Mouse (Mus musculus) cortical plate, adult 2 months (tissue): Measurements from ENCODE around the gene Dppa5a. TPM values are rescaled to one million over a fixed set of nuclear protein-coding genes. Genes with fewer than 3 reads are reported as not detected.

Experiments
- H3K27ac ChIP-seq: fragments of 200-500 bp; 2 replicates; pipeline ENCODE4 v1.5.1; 2012; ENCODE audit warnings: low read length, control low read depth, inconsistent platforms; ENCODE audit not compliant: insufficient read depth
- H3K4me1 ChIP-seq: fragments of 200-500 bp; 2 replicates; pipeline ENCODE4 v1.6.1; 2011; ENCODE audit warnings: low read length; ENCODE audit not compliant: control insufficient read depth, insufficient read depth
- H3K4me3 ChIP-seq: fragments of 200-500 bp; 2 replicates; pipeline ENCODE4 v1.5.1; 2011; ENCODE audit warnings: mild to moderate bottlenecking, low read length, control low read depth; ENCODE audit not compliant: insufficient read depth
- CTCF ChIP-seq: fragments of 200-500 bp; IDR thresholded peaks from 2 replicates; pipeline ENCODE4 v1.5.1; 2011; ENCODE audit warnings: mild to moderate bottlenecking, control low read depth, low read length; ENCODE audit not compliant: insufficient read depth; ENCODE audit errors: extremely low read depth
- POLR2A ChIP-seq: fragments of 200-500 bp; IDR thresholded peaks from 2 replicates; pipeline ENCODE4 v1.6.1; 2011; ENCODE audit warnings: mild to moderate bottlenecking, low read length, control low read depth; ENCODE audit not compliant: insufficient read depth; ENCODE audit errors: extremely low read depth
- polyA plus RNA-seq: library from polyadenylated mRNA; depleted of rRNA; stranded (reverse); fragments of >200 nt; gene quantifications from 2 replicates; pipeline ENCODE4 v1.2.3, GENCODE M21; 2012

The Dppa5a gene
- polyA plus RNA-seq, 1 experiment, result not detected

GRCm38 (mm10) chr9:78368671-78369293, 805 bp upstream of the Dppa5a start:
- no peak overlapping the region for H3K4me3 ChIP-seq
- TF ChIP-seq CTCF (no peak), POLR2A (no peak)
- H3K4me1 ChIP-seq, result no peaks in the 10 kb centered on the region
- H3K27ac ChIP-seq, result no peak overlapping the region

DNA sequence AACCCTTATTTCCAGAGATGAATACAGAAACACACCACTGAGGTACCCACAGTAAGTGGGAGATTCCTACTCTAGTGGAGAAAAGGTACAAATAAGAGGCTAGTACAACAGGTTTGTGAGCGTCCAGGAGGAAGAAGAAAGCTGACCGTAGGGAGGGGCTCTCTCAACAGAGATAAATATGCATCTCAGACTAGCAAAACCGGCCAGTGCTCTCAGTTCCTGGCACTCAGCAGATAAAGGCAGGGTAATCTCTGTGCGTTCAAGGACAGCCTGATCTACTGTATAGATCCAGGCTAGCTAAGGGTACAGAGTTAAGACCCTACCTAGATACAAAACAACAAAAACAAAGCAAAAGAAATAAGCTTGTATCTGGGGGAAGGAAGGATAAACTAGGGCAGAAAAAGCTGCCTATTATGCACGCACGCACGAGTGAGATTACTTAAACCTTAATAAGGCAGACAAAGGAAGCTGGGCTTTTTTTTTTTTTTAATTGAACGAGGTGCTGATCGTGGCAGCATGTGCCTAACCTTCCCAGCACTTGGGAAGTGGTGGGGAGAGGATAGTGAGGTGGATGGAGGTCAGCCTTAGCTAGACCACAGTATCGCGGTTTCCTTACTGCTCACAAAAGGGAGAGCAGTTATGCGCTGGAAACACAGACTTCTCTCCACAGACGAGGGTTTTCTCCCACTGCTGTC, 2.0 kb downstream of the Dppa5a start:
- Histone ChIP-seq H3K4me1 (no peaks in the 10 kb centered on the region), H3K4me3 (no peak overlapping the region), H3K27ac (no peak overlapping the region)
- no peak for TF ChIP-seq POLR2A
- no peak for TF ChIP-seq CTCF

DNA sequence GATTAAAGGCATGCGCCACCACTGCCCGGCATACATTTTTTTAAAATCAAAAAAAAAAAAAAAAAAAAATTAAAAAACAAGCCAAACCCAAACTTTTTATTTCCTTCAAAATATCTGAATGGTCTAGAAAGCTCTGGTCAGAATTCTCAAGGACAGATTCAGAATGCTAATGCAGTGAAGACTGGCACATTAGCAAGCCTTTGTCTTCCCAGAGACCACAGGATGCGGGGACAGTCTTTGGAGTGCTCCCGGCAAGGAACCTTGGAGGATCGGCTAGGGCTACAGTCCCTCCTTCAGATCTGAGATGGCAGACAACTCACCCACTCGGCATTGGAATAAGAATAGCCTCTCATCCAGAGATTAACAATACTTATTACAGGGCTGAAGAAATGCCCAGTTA, 3.3 kb downstream of the Dppa5a start:
- H3K4me1 ChIP-seq, result no peaks in the 10 kb centered on the region
- no peak overlapping the region for H3K4me3 ChIP-seq
- TF ChIP-seq CTCF (no peak), POLR2A (no peak)
- H3K27ac ChIP-seq, result no peak overlapping the region

DNA sequence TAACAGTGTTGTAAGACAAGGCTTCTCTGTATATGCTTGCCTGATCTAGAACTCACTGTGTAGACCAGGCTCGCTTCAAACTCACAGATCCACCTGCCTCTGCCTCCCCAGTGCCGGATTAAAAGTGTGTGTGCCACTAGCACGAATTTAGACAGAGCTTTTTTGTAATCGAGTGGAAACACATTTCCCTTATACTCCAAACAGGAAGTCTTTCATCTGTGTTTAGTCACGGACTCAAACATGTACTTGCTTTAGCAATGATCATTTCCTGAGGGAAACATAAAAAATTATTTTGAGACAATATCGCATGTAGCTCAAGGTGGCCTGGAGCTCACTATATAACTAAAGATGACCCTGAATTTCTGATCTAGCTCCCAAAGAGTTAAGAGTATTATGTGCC, 4.6 kb downstream of the Dppa5a start:
- Histone ChIP-seq H3K4me1 (no peaks in the 10 kb centered on the region), H3K27ac (no peak overlapping the region), H3K4me3 (no peak overlapping the region)
- no peak for TF ChIP-seq CTCF
- TF ChIP-seq POLR2A, result no peak

- Histone ChIP-seq H3K4me1 (no peaks in the 10 kb centered on the region), H3K4me3 (no peak overlapping the region), H3K27ac (no peak overlapping the region)
- no peak for TF ChIP-seq CTCF
- no peak for TF ChIP-seq POLR2A
Observed at GRCm38 (mm10) chr9:78360484-78360872, 7.5 kb downstream of the Dppa5a start.

DNA sequence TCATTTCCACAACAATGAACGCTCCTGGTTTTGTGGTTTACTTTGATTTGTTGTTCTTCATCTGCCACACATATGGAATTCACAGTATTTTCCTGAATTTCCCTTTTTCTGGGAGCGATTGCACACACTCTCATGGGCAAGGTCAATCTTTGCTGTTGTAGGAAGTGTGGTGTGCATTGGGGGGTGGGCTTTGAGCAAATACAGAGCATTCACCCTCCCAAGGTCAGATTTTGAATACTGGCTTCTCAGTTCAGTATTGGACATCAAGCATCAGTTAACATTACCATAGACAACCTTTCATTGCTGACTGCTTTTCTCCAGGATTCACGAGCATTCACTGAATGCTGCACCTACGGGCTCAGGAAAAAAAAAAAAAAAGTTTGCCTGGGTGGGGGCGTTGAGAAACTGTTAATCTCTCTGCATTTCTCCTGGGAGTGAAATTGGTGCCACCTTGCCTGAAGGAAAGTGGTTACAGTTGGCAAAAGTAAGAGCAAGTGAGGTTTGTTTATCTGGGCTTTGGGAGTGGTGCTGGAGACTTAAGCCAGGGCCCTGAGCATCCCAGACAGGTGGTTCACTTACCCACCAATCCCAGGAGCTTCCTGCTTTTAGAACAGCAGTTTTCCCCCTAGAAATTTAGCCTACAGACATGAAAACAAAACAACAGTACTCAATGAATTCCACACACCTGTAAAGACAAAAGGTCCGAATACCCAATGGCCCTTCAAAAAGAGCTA, 8.1 kb downstream of the Dppa5a start:
- Histone ChIP-seq H3K4me1 (no peaks in the 10 kb centered on the region), H3K27ac (no peak overlapping the region), H3K4me3 (no peak overlapping the region)
- TF ChIP-seq POLR2A, result no peak
- TF ChIP-seq CTCF, result no peak

- Histone ChIP-seq H3K27ac (no peak overlapping the region), H3K4me3 (no peak overlapping the region), H3K4me1 (no peaks in the 10 kb centered on the region)
- TF ChIP-seq POLR2A (no peak), CTCF (peak; percentile 71)
Observed at GRCm38 (mm10) chr9:78358053-78358452, 9.9 kb downstream of the Dppa5a start.

GRCm38 (mm10) chr9:78355611-78356010, 12.4 kb downstream of the Dppa5a start, which contains the start of gene Gsta2:
TSS of gene Gsta2 (minus strand) at chr9:78355788.
- Histone ChIP-seq H3K4me1 (no peaks in the 10 kb centered on the region), H3K4me3 (no peak within 1 kb of the TSS), H3K27ac (no peak within 1 kb of the TSS)
- TF ChIP-seq POLR2A, result no peak
- no peak for TF ChIP-seq CTCF

DNA sequence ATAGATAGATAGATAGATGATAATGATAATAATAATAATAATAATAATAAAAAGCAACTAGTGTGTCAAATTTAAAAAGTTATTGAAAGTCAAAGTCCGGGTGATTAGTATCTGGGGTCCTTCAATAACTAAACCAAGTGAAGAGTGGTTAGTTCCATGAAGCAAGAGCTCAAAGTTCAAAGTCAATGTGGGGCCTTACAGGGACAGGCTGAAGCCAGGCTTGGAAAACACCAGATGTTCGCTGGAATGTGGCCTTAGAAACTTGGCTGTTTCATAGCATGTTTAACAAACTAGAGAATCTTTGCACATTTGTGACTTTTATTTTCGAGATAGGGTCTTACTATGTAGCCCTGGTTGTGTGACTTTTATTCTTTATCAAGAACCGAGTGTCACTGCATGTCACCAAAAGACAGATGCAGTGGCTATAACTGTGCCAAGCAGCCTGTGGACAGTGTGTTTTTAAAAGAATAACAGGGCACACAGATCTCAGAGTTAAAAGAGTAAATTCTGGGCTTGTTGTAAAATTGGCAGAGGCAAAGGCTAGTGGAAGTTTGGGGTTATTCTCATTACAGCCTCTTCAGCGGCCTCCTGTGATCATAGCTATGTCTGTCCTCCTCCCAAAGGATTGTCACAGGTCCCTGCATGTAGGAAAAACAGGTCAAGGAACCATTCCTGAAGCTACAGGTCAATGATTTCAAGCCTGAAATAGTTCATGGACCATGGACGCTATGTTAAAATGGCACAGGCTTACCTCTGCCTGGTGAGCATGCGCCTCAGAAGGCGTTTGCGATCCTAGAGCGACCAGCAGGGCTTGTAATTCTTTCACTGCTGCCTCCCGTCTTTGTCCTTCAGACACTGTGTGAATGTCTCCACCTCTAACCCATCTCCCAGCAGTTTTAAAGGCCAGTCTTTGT, 13.1 kb downstream of the Dppa5a start:
- Histone ChIP-seq H3K27ac (no peak overlapping the region), H3K4me1 (no peaks in the 10 kb centered on the region), H3K4me3 (no peak overlapping the region)
- TF ChIP-seq POLR2A (no peak), CTCF (no peak)
